In genomic region chr14:53337446-53337845, GRCm38 (mm10) we compare ENCODE assay signal across 7 mouse cellular contexts.
DNase-seq lines count a peak whose midpoint lies in the region; ATAC-seq and TF ChIP-seq lines count a peak whose summit lies in the region.
"Not testable (repeated sequence)": the region's sequence is repeated elsewhere in the genome, so short reads cannot be mapped to it uniquely, and the experiment has no call there.

No protein-coding gene starts in this region.

- H3K9me3 ChIP-seq in liver, embryonic 11.5 days (ENCODE audit: control insufficient read depth, low read length); liver, embryonic 14.5 days (ENCODE audit: control insufficient read depth, low read length); liver, postnatal 0 days (ENCODE audit: low read length); stomach, embryonic 15.5 days: not testable (repeated sequence)

- ATAC-seq in CD4-positive, CD25-positive, alpha-beta regulatory T cell, adult 4 months = peak; percentile 73
- ATAC-seq in common myeloid progenitor, adult 5-6 weeks (replicated peaks; ENCODE audit: low read depth, poor library complexity, severe bottlenecking) = peak; percentile 46; the same call in 1 of the 2 replicates
- ATAC-seq in liver, embryonic 11.5 days (replicated peaks; ENCODE audit: low FRiP score) = peak; percentile 92
- ATAC-seq in liver, embryonic 14.5 days (ENCODE audit: insufficient read depth) = peak; percentile 82
- peak; percentile 83 for ATAC-seq in liver, postnatal 0 days
- ATAC-seq in stomach, embryonic 15.5 days (ENCODE audit: insufficient read depth, low FRiP score, low read depth) = peak; percentile 53; the same call in 1 of the 2 replicates

- TF ChIP-seq CTCF in liver, embryonic 14.5 days (IDR thresholded peaks at IDR 0.05; ENCODE audit: low read depth); liver, postnatal 0 days (IDR thresholded peaks at IDR 0.05; ENCODE audit: low read depth): not testable (repeated sequence)

- TF ChIP-seq EP300 in liver, embryonic 14.5 days (IDR thresholded peaks at IDR 0.05; ENCODE audit: low read depth); liver, postnatal 0 days (IDR thresholded peaks at IDR 0.05; ENCODE audit: low read depth): not testable (repeated sequence)

- H3K27ac ChIP-seq in liver, embryonic 11.5 days (ENCODE audit: low read depth, low read length); liver, embryonic 14.5 days; liver, postnatal 0 days (ENCODE audit: low read depth); stomach, embryonic 15.5 days: not testable (repeated sequence)

- H3K36me3 ChIP-seq in liver, embryonic 11.5 days (ENCODE audit: control insufficient read depth, insufficient read depth, low read length); liver, embryonic 14.5 days (replicated peaks; ENCODE audit: control insufficient read depth, insufficient read depth, low read depth); liver, postnatal 0 days (replicated peaks; ENCODE audit: insufficient read depth, low read length); stomach, embryonic 15.5 days: not testable (repeated sequence)

- WGBS in liver, embryonic 11.5 days = 18% methylated on average over 3 of the region's 8 CpGs
- no CpG with 5 or more reads among the region's 8 CpGs for WGBS in liver, embryonic 14.5 days (ENCODE audit: insufficient replicate concordance)
- 15% methylated on average over 3 of the region's 8 CpGs for WGBS in liver, postnatal 0 days (ENCODE audit: insufficient replicate concordance)
- 49% methylated on average over 3 of the region's 8 CpGs for WGBS in stomach, embryonic 15.5 days

- DNase-seq in liver, embryonic 11.5 days (ENCODE audit: low spot score); liver, embryonic 14.5 days (ENCODE audit: low read depth in 3 of 3, low spot score in 3 of 3); liver, postnatal 0 days: not testable (repeated sequence)
- peak; percentile 51 for DNase-seq in thymus, postnatal 14 days

- not testable (repeated sequence) for H3K4me3 ChIP-seq in liver, embryonic 11.5 days (ENCODE audit: low read depth, low read length); liver, postnatal 0 days (ENCODE audit: low read depth, low read length); stomach, embryonic 15.5 days (replicated peaks)
- H3K4me3 ChIP-seq in liver, embryonic 14.5 days (ENCODE audit: insufficient read depth in 1 of 2, low read depth in 2 of 2, low read length in 2 of 2) = 0 out of 4 replicates have a peak overlapping the region, but pooled peaks of 1 of the 2 experiments have one; percentile 30

- not testable (repeated sequence) for H3K27me3 ChIP-seq in liver, embryonic 11.5 days (replicated peaks; ENCODE audit: control insufficient read depth, insufficient read depth, low read length); liver, embryonic 14.5 days (ENCODE audit: control insufficient read depth, insufficient read depth, low read length); liver, postnatal 0 days (ENCODE audit: insufficient read depth, low read length); stomach, embryonic 15.5 days (replicated peaks)

- H3K9ac ChIP-seq in liver, embryonic 11.5 days (ENCODE audit: low read depth, low read length); liver, embryonic 14.5 days (replicated peaks); liver, postnatal 0 days (replicated peaks); stomach, embryonic 15.5 days: not testable (repeated sequence)

- H3K4me1 ChIP-seq in liver, embryonic 11.5 days (replicated peaks; ENCODE audit: control insufficient read depth, insufficient read depth, low read length); liver, embryonic 14.5 days (replicated peaks; ENCODE audit: control insufficient read depth in 2 of 2, insufficient read depth in 2 of 2, low read length in 1 of 2); liver, postnatal 0 days (ENCODE audit: insufficient read depth); stomach, embryonic 15.5 days: not testable (repeated sequence)

- H3K4me2 ChIP-seq in liver, embryonic 11.5 days; liver, postnatal 0 days (ENCODE audit: low read depth, low read length); stomach, embryonic 15.5 days: not testable (repeated sequence)
- H3K4me2 ChIP-seq in liver, embryonic 14.5 days (ENCODE audit: low read depth) = peak overlapping the region; percentile 39; the same call in 1 of the 2 replicates
